Mouse (Mus musculus) monocyte, adult 59 days (primary cell): Measurements from ENCODE around the gene Cyp2d12. TPM values are rescaled to one million over a fixed set of nuclear protein-coding genes. Genes with fewer than 3 reads are reported as not detected.

ENCODE experiments used
- total RNA-seq, 2 experiments: library from RNA; stranded (reverse); gene quantifications; one replicate each; pipeline ENCODE4 v1.2.4; 2023

The Cyp2d12 gene
- not detected for total RNA-seq

GRCm38 (mm10) chr15:82554531-82555230 is at the start of gene Cyp2d12:
Gene Cyp2d12 (plus strand): TSS chr15:82555072.

Other genes starting within 250 kb of the Cyp2d12 start
- 100 to 1,000 TPM; 243 to 249 TPM for gene Naga, start 216.1 kb upstream of the Cyp2d12 start, total RNA-seq
- gene Pheta2, start 216.1 kb upstream of the Cyp2d12 start, total RNA-seq = 1 to 10 TPM; 2.3 to 3.2 TPM
- 100 to 1,000 TPM; 114 TPM for gene Smdt1, start 216.1 kb upstream of the Cyp2d12 start, total RNA-seq
- 100 to 1,000 TPM; 142 to 143 TPM for gene Ndufa6, start 200.8 kb upstream of the Cyp2d12 start, total RNA-seq
- 1 to 10 TPM; 1.6 to 3.1 TPM for gene Cyp2d22, start 174.8 kb upstream of the Cyp2d12 start, total RNA-seq
- not detected for gene Cyp2d11, start 161.1 kb upstream of the Cyp2d12 start, total RNA-seq
- gene Cyp2d10, start 147.9 kb upstream of the Cyp2d12 start, total RNA-seq = not detected
- gene Cyp2d9, start 121.6 kb upstream of the Cyp2d12 start, total RNA-seq = not detected
- not detected for gene Cyp2d34, start 65.9 kb downstream of the Cyp2d12 start, total RNA-seq
- gene Cyp2d40, start 209.1 kb downstream of the Cyp2d12 start, total RNA-seq = not detected
- gene Cyp2d26, start 239.2 kb downstream of the Cyp2d12 start, total RNA-seq = not detected